Mouse (Mus musculus) heart, embryonic 13.5 days (tissue): Measurements from ENCODE around the gene Abcc2. TPM values are rescaled to one million over a fixed set of nuclear protein-coding genes. Genes with fewer than 3 reads are reported as not detected.

Experiments used
- ATAC-seq: fragments of 200-750 bp; cut with Nextera tagmentation; 2 replicates; pipeline ENCODE4 v1.8.0; 2017; ENCODE audit warnings: moderate TSS enrichment; ENCODE audit not compliant: insufficient number of reproducible peaks, low FRiP score, low TSS enrichment; ENCODE audit errors: extremely low read depth
- H3K27ac ChIP-seq: fragments of 300-500 bp; sonication (generic); replicated peaks from 2 replicates; pipeline ENCODE4 v1.5.1; 2015; ENCODE audit warnings: moderate library complexity, mild to moderate bottlenecking, inconsistent platforms
- H3K27me3 ChIP-seq: fragments of 300-500 bp; sonication (generic); replicated peaks from 2 replicates; pipeline ENCODE4 v1.6.1; 2015; ENCODE audit warnings: mild to moderate bottlenecking, inconsistent platforms
- H3K36me3 ChIP-seq: fragments of 300-500 bp; sonication (generic); 2 replicates; pipeline ENCODE4 v1.6.1; 2015; ENCODE audit warnings: mild to moderate bottlenecking, inconsistent platforms
- H3K4me1 ChIP-seq: fragments of 300-500 bp; sonication (generic); 2 replicates; pipeline ENCODE4 v1.6.1; 2015; ENCODE audit warnings: inconsistent platforms
- H3K4me2 ChIP-seq: fragments of 300-500 bp; sonication (generic); 2 replicates; pipeline ENCODE4 v1.6.1; 2015; ENCODE audit warnings: inconsistent platforms, mild to moderate bottlenecking, moderate library complexity
- H3K4me3 ChIP-seq: fragments of 300-500 bp; sonication (generic); 2 replicates; pipeline ENCODE4 v1.5.1; 2015; ENCODE audit warnings: moderate library complexity, mild to moderate bottlenecking, inconsistent platforms
- H3K9ac ChIP-seq: fragments of 300-500 bp; sonication (generic); 2 replicates; pipeline ENCODE4 v1.6.1; 2015; ENCODE audit warnings: inconsistent platforms, mild to moderate bottlenecking, moderate library complexity
- H3K9me3 ChIP-seq: fragments of 300-500 bp; sonication (generic); 2 replicates; pipeline ENCODE4 v1.6.1; 2016; ENCODE audit warnings: inconsistent platforms
- WGBS: fragments of 180-500 bp; shearing (Covaris S2); methylation state at CpG from one replicate; pipeline ENCODE4 v1.1.7; 2015; ENCODE audit warnings: mixed read lengths; 5-methylcytosine and 5-hydroxymethylcytosine counted together
- polyA plus RNA-seq: library from polyadenylated mRNA; unstranded; fragments of >200 nt; fragmentation: Nextera tagmentation; extraction: Ambion mirVana; gene quantifications from 2 replicates; pipeline ENCODE4 v1.2.1, GENCODE M21; 2015

Abcc2 gene
- polyA plus RNA-seq, 1 experiment from 2014 or later: not detected

DNA sequence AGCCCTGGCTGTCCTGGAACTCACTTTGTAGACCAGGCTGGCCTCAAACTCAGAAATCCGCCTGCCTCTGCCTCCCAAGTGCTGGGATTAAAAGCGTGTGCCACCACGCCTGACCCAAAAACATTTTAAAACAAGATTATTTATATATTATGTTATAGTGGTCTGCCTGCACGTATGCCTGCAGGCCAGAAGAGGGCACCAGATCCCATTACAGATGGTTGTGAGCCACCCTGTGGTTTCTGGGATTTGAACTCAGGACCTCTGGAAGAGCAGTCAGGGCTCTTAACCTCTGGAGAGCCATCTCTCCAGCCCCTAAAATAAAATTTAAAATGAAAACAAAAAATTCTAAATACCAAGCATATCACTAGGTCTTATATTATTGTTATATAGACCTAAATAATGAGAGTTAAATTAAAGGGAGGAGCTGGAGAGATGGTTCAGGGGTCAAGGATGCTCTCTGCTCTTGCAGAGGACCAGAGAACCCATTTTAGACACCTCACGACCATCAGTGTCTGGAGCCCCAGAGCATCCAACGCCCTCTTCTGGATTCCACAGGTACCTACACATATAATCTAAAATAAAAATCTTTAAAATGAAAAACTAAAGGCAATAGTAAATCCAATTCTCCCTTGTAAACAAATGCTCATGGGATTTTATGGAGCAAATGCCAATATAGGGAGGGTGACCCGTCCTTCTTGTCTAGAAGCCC lies 71.0 kb downstream of the Abcc2 start:
- peaks cover 5% of the 10 kb centered on the region for H3K4me1 ChIP-seq
- no peaks in the 10 kb centered on the region for H3K9me3 ChIP-seq
- ATAC-seq: no peak
- no peaks in the 10 kb centered on the region for H3K27me3 ChIP-seq
- H3K9ac ChIP-seq: no peak overlapping the region
- H3K36me3 ChIP-seq: peaks cover 89% of the 10 kb centered on the region
- no peak overlapping the region for H3K4me2 ChIP-seq
- WGBS: 74% methylated on average over 7 of the region's 7 CpGs
- no peak overlapping the region for H3K27ac ChIP-seq
- H3K4me3 ChIP-seq: no peak overlapping the region

- no peak overlapping the region for H3K4me2 ChIP-seq
- 66% methylated on average over 6 of the region's 6 CpGs for WGBS
- H3K4me3 ChIP-seq: no peak overlapping the region
- ATAC-seq: no peak
- no peak overlapping the region for H3K9ac ChIP-seq
- H3K27ac ChIP-seq: no peak overlapping the region
- H3K9me3 ChIP-seq: no peaks in the 10 kb centered on the region
- no peaks in the 10 kb centered on the region for H3K27me3 ChIP-seq
- peaks cover 89% of the 10 kb centered on the region for H3K36me3 ChIP-seq
- peaks cover 5% of the 10 kb centered on the region for H3K4me1 ChIP-seq
Observed at GRCm38 (mm10) chr19:43857347-43857746, 75.4 kb downstream of the Abcc2 start.

DNA sequence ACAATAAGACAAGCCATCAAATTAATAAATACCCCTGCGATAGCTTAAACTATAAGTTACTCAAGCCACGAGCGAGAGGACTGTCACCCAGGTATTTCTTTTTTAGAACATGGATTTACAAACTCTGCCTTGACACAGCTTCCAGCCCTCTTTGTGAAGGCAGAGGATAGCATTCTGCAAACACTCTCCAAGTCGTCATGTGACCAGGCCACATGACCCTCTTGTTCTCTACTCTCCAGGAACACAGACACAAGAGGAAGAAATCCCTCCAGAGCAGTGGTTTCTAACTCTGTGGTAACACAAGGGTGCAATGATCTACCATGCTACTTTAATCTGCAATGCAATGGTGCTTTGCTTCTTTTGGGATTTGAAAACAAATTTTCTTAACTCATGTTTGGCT lies 88.4 kb downstream of the Abcc2 start:
- no peak for ATAC-seq
- Histone ChIP-seq H3K4me1 (no peaks in the 10 kb centered on the region), H3K9ac (no peak overlapping the region), H3K27me3 (no peaks in the 10 kb centered on the region), H3K36me3 (peaks cover 94% of the 10 kb centered on the region), H3K4me2 (no peak overlapping the region), H3K27ac (no peak overlapping the region), H3K9me3 (no peaks in the 10 kb centered on the region), H3K4me3 (no peak overlapping the region)
- WGBS: 85% methylated on average over 4 of the region's 4 CpGs

- Histone ChIP-seq H3K4me3 (no peak overlapping the region), H3K9ac (no peak overlapping the region), H3K27me3 (no peaks in the 10 kb centered on the region), H3K36me3 (peaks cover 55% of the 10 kb centered on the region), H3K4me2 (no peak overlapping the region), H3K4me1 (peaks cover 30% of the 10 kb centered on the region), H3K27ac (no peak overlapping the region), H3K9me3 (no peaks in the 10 kb centered on the region)
- ATAC-seq: no peak
- 82% methylated on average over 11 of the region's 11 CpGs for WGBS
Observed at GRCm38 (mm10) chr19:43874351-43874750, 92.4 kb downstream of the Abcc2 start.

DNA sequence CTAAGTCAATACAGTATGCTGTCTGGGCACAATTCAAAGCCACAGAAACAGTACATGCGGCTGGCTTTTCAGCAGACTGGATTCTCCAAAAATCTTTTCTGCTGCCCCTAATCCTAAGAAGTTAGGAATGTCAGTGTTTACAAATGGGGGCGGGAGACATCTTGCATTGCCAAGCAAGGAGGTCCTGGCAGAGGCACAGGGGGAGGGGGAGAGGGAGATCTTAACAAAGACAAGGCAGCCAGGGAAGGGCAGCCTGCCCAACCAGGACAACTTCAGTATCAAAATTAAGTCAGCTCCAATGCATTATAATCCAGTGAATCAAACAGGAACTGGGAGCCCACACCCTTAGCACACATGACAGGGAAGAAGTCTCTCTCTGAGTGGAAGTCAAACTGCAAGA lies 94.0 kb downstream of the Abcc2 start:
- no peak for ATAC-seq
- Histone ChIP-seq H3K27ac (no peak overlapping the region), H3K4me2 (no peak overlapping the region)

DNA sequence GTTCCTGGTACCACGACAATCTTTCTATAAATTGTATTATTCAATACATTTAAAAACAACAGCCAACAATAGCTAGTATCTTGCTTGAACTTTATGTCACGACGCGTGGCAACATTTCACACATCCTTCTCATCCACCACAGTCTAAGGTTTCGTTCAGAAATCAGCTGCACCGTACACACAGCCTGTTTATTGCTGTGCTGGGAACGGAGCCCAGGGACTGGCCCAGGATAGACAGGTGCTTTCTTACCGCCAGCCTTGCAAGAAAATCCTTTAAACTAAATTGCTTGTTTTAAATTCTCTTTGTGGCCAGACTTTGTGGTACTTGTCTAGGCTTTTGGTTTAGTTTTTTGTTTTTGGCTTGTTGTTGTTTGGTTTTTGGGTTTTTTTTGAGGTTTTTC lies 95.4 kb downstream of the Abcc2 start:
- H3K4me1 ChIP-seq: peaks cover 37% of the 10 kb centered on the region
- no peaks in the 10 kb centered on the region for H3K27me3 ChIP-seq
- H3K4me2 ChIP-seq: no peak overlapping the region
- H3K27ac ChIP-seq: no peak overlapping the region
- peaks cover 25% of the 10 kb centered on the region for H3K36me3 ChIP-seq
- peaks cover 4% of the 10 kb centered on the region; the same call in 1 of the 2 replicates for H3K9me3 ChIP-seq
- H3K4me3 ChIP-seq: no peak overlapping the region
- H3K9ac ChIP-seq: no peak overlapping the region
- no peak for ATAC-seq
- 81% methylated on average over 8 of the region's 8 CpGs for WGBS

More for the DNA sequence above, 94.0 kb downstream of the Abcc2 start:
- H3K36me3 ChIP-seq: peaks cover 39% of the 10 kb centered on the region
- H3K9ac ChIP-seq: no peak overlapping the region
- H3K4me3 ChIP-seq: no peak overlapping the region
- H3K27me3 ChIP-seq: no peaks in the 10 kb centered on the region
- WGBS: 46% methylated on average over 2 of the region's 2 CpGs
- H3K4me1 ChIP-seq: peaks cover 37% of the 10 kb centered on the region
- no peaks in the 10 kb centered on the region for H3K9me3 ChIP-seq

GRCm38 (mm10) chr19:43878111-43879092 lies 96.4 kb downstream of the Abcc2 start:
- H3K27ac ChIP-seq: peak overlapping the region; percentile 93
- WGBS: 13% methylated on average over 17 of the region's 17 CpGs
- peaks cover 4% of the 10 kb centered on the region; the same call in 1 of the 2 replicates for H3K9me3 ChIP-seq

GRCm38 (mm10) chr19:43879401-43880212 lies 97.6 kb downstream of the Abcc2 start:
- peak overlapping the region; percentile 93 for H3K9ac ChIP-seq
- H3K4me3 ChIP-seq: peak overlapping the region; percentile 85
- no peaks in the 10 kb centered on the region for H3K27me3 ChIP-seq
- ATAC-seq: peak; percentile 66; the same call in 1 of the 2 replicates
- H3K4me1 ChIP-seq: peaks cover 48% of the 10 kb centered on the region
- H3K27ac ChIP-seq: peak overlapping the region; percentile 93
- peak overlapping the region; percentile 89 for H3K4me2 ChIP-seq
- 2% methylated on average over 41 of the region's 41 CpGs for WGBS
- peaks cover 3% of the 10 kb centered on the region for H3K36me3 ChIP-seq
- peaks cover 4% of the 10 kb centered on the region; the same call in 1 of the 2 replicates for H3K9me3 ChIP-seq

More at GRCm38 (mm10) chr19:43878111-43879092, 96.4 kb downstream of the Abcc2 start:
- peak overlapping the region; percentile 85 for H3K4me3 ChIP-seq
- H3K4me2 ChIP-seq: peak overlapping the region; percentile 89
- H3K4me1 ChIP-seq: peaks cover 44% of the 10 kb centered on the region
- peak overlapping the region; percentile 93 for H3K9ac ChIP-seq
- ATAC-seq: no peak
- H3K27me3 ChIP-seq: no peaks in the 10 kb centered on the region
- peaks cover 15% of the 10 kb centered on the region for H3K36me3 ChIP-seq

DNA sequence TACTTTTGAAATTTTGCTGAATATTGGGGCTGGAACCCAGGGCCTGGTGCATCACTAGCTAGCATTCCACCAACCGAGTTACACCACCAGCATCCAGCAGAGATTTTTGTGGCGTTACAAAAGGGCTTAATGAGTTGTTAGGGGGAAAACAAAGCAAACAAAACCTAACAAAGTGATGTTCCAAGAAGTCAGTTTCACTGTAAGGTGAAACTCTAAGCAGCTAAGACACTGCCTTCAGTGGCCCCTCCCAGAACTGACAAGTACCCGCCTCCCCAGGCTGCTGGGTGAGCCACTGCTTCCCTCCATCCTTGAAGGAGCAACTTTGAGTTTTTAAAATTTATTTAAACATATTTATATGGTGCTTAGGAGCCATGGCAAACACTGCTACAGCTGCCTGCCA lies 98.4 kb downstream of the Abcc2 start:
- H3K9ac ChIP-seq: no peak overlapping the region
- H3K4me2 ChIP-seq: 0 out of 2 replicates have a peak overlapping the region, but pooled peaks have one; percentile 89
- H3K4me1 ChIP-seq: peaks cover 54% of the 10 kb centered on the region
- H3K36me3 ChIP-seq: no peaks in the 10 kb centered on the region
- no peak overlapping the region for H3K27ac ChIP-seq
- H3K27me3 ChIP-seq: no peaks in the 10 kb centered on the region
- H3K9me3 ChIP-seq: peaks cover 4% of the 10 kb centered on the region; the same call in 1 of the 2 replicates
- H3K4me3 ChIP-seq: no peak overlapping the region
- 17% methylated on average over 3 of the region's 3 CpGs for WGBS
- no peak for ATAC-seq

DNA sequence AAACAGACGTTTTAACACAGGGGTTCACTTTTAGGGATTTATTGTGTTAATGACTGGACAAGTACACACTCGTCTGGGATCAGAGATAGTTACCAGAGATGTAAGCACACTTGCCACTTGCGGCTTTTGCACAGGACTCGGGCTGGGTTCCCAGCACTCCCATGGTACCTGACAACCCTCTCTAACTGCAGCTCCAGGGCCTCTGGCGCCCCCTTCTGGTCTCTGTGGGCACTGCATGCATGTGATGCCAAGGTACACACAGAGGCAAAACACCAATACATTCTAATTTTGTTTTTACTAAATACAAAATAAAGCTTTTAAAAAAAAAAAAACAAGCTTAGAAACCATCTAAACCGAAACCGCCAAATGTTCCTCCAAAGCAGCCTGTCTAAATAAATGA lies 99.6 kb downstream of the Abcc2 start:
- Histone ChIP-seq H3K4me2 (no peak overlapping the region), H3K27ac (no peak overlapping the region), H3K9ac (no peak overlapping the region), H3K4me1 (peaks cover 46% of the 10 kb centered on the region), H3K36me3 (no peaks in the 10 kb centered on the region), H3K27me3 (no peaks in the 10 kb centered on the region), H3K9me3 (peaks cover 4% of the 10 kb centered on the region; the same call in 1 of the 2 replicates), H3K4me3 (no peak overlapping the region)
- WGBS: 81% methylated on average over 7 of the region's 7 CpGs
- no peak for ATAC-seq
